Mouse (Mus musculus): Measurements from ENCODE around the gene Pym1. TPM values are rescaled to one million over a fixed set of nuclear protein-coding genes. Genes with fewer than 3 reads are reported as not detected.

The Pym1 gene
- polyA plus RNA-seq (2015; fragmentation: Nextera tagmentation; extraction: Ambion mirVana): 27.0 and 29.1 TPM in 2 replicates

GRCm38 (mm10) chr10:128747646-128748251 lies at the start of gene Pym1:
Gene Pym1, plus strand, starts transcription at chr10:128747889.

GRCm38 (mm10) chr10:128703895-128704294 lies 43.8 kb upstream of the Pym1 start, which contains the start of gene Pmel:
Gene Pmel, plus strand, starts transcription at chr10:128704195.

GRCm38 (mm10) chr10:128704491-128705316 lies 43.0 kb upstream of the Pym1 start, which contains the start of gene Cdk2:
Gene Cdk2, minus strand, starts transcription at chr10:128705031.

GRCm38 (mm10) chr10:128744680-128745601 lies 2.7 kb upstream of the Pym1 start, which contains the start of gene Dgka:
Gene Dgka, minus strand, starts transcription at chr10:128744855.

GRCm38 (mm10) chr10:128790398-128791124 lies 42.9 kb downstream of the Pym1 start, which contains the start of gene Mmp19:
Gene Mmp19, plus strand, starts transcription at chr10:128790910.

GRCm38 (mm10) chr10:128803771-128804270 lies 56.1 kb downstream of the Pym1 start, which contains the start of gene Dnajc14:
Gene Dnajc14, plus strand, starts transcription at chr10:128804062.

GRCm38 (mm10) chr10:128804271-128805091 lies 56.8 kb downstream of the Pym1 start, which contains the start of gene Tmem198b:
Gene Tmem198b, minus strand, starts transcription at chr10:128804370.

Other genes starting within 250 kb of the Pym1 start
- 1.8 and 4.1 TPM in 2 replicates for gene Myl6b, start 249.2 kb upstream of the Pym1 start, polyA plus RNA-seq (2015; fragmentation: Nextera tagmentation; extraction: Ambion mirVana)
- gene Esyt1, start 222.0 kb upstream of the Pym1 start, polyA plus RNA-seq (2015; fragmentation: Nextera tagmentation; extraction: Ambion mirVana): 18.3 and 25.7 TPM in 2 replicates
- 10.9 and 12.5 TPM in 2 replicates for gene Zc3h10, start 200.1 kb upstream of the Pym1 start, polyA plus RNA-seq (2015; fragmentation: Nextera tagmentation; extraction: Ambion mirVana)
- gene Rpl41, start 198.6 kb upstream of the Pym1 start, polyA plus RNA-seq (2015; fragmentation: Nextera tagmentation; extraction: Ambion mirVana): 3,668 and 6,742 TPM in 2 replicates
- 61.0 and 89.3 TPM in 2 replicates for gene Pa2g4, start 181.9 kb upstream of the Pym1 start, polyA plus RNA-seq (2015; fragmentation: Nextera tagmentation; extraction: Ambion mirVana)
- 2.7 and 4.1 TPM in 2 replicates for gene Erbb3, start 158.2 kb upstream of the Pym1 start, polyA plus RNA-seq (2015; fragmentation: Nextera tagmentation; extraction: Ambion mirVana)
- gene Rps26, start 121.1 kb upstream of the Pym1 start, polyA plus RNA-seq (2015; fragmentation: Nextera tagmentation; extraction: Ambion mirVana): 691 and 706 TPM in 2 replicates
- gene Ikzf4, start 101.9 kb upstream of the Pym1 start, polyA plus RNA-seq (2015; fragmentation: Nextera tagmentation; extraction: Ambion mirVana): 2.3 and 2.9 TPM in 2 replicates
- gene Suox, start 73.8 kb upstream of the Pym1 start, polyA plus RNA-seq (2015; fragmentation: Nextera tagmentation; extraction: Ambion mirVana): 13.4 and 18.0 TPM in 2 replicates
- 71.5 and 84.4 TPM in 2 replicates for gene Rab5b, start 51.6 kb upstream of the Pym1 start, polyA plus RNA-seq (2015; fragmentation: Nextera tagmentation; extraction: Ambion mirVana)
- 1.2 and 1.6 TPM in 2 replicates for gene Pmel, start 43.7 kb upstream of the Pym1 start, polyA plus RNA-seq (2015; fragmentation: Nextera tagmentation; extraction: Ambion mirVana)
- 25.1 and 41.0 TPM in 2 replicates for gene Cdk2, start 42.9 kb upstream of the Pym1 start, polyA plus RNA-seq (2015; fragmentation: Nextera tagmentation; extraction: Ambion mirVana)
- gene Dgka, start 3.0 kb upstream of the Pym1 start, polyA plus RNA-seq (2015; fragmentation: Nextera tagmentation; extraction: Ambion mirVana): 5.6 and 7.5 TPM in 2 replicates
- gene Mmp19, start 43.0 kb downstream of the Pym1 start, polyA plus RNA-seq (2015; fragmentation: Nextera tagmentation; extraction: Ambion mirVana): 3.0 and 8.9 TPM in 2 replicates
- gene Dnajc14, start 56.2 kb downstream of the Pym1 start, polyA plus RNA-seq (2015; fragmentation: Nextera tagmentation; extraction: Ambion mirVana): 35.4 and 46.5 TPM in 2 replicates
- 16.8 and 17.0 TPM in 2 replicates for gene Tmem198b, start 56.5 kb downstream of the Pym1 start, polyA plus RNA-seq (2015; fragmentation: Nextera tagmentation; extraction: Ambion mirVana)
- 172 and 217 TPM in 2 replicates for gene Sarnp, start 69.4 kb downstream of the Pym1 start, polyA plus RNA-seq (2015; fragmentation: Nextera tagmentation; extraction: Ambion mirVana)
- 71.7 and 80.1 TPM in 2 replicates for gene Ormdl2, start 73.8 kb downstream of the Pym1 start, polyA plus RNA-seq (2015; fragmentation: Nextera tagmentation; extraction: Ambion mirVana)
- 3.1 and 4.0 TPM in 2 replicates for gene Gdf11, start 143.8 kb downstream of the Pym1 start, polyA plus RNA-seq (2015; fragmentation: Nextera tagmentation; extraction: Ambion mirVana)
- gene Cd63, start 153.1 kb downstream of the Pym1 start, polyA plus RNA-seq (2015; fragmentation: Nextera tagmentation; extraction: Ambion mirVana): 643 and 761 TPM in 2 replicates
- gene Rdh5, start 175.0 kb downstream of the Pym1 start, polyA plus RNA-seq (2015; fragmentation: Nextera tagmentation; extraction: Ambion mirVana): 32.2 and 42.0 TPM in 2 replicates
- gene Bloc1s1, start 176.1 kb downstream of the Pym1 start, polyA plus RNA-seq (2015; fragmentation: Nextera tagmentation; extraction: Ambion mirVana): 320 and 467 TPM in 2 replicates
- gene Itga7, start 185.9 kb downstream of the Pym1 start, polyA plus RNA-seq (2015; fragmentation: Nextera tagmentation; extraction: Ambion mirVana): 6.0 and 11.5 TPM in 2 replicates
- gene Mettl7b, start 213.1 kb downstream of the Pym1 start, polyA plus RNA-seq (2015; fragmentation: Nextera tagmentation; extraction: Ambion mirVana): 1.1 and 2.5 TPM in 2 replicates
- gene Olfr9, start 241.5 kb downstream of the Pym1 start, polyA plus RNA-seq (2015; fragmentation: Nextera tagmentation; extraction: Ambion mirVana): not detected in 2 replicates